Mouse (Mus musculus) B cell, adult 67 days (primary cell): ENCODE results near the gene Wif1. TPM values are rescaled to one million over a fixed set of nuclear protein-coding genes. Genes with fewer than 3 reads are reported as not detected.

Source experiments
- total RNA-seq, 2 experiments: library from RNA; stranded (reverse); gene quantifications; 4 replicates each; pipeline ENCODE4 v1.2.4; 2023

Wif1 gene
- not detected for total RNA-seq

GRCm38 (mm10) chr10:121033826-121034568, at the start of gene Wif1:
Gene Wif1 (plus strand): TSS chr10:121033960.

Other genes with a start within 250 kb of the Wif1 start
- gene Msrb3, start 134.9 kb upstream of the Wif1 start, total RNA-seq: not detected
- 10 to 100 TPM; 35.8 to 38.3 TPM for gene Lemd3, start 54.6 kb upstream of the Wif1 start, total RNA-seq